Mouse (Mus musculus) MEL (cell line): ENCODE results near the gene Mrpl58. TPM values are rescaled to one million over a fixed set of nuclear protein-coding genes. Genes with fewer than 3 reads are reported as not detected.

Experiments
- DNase-seq: peaks from one replicate; pipeline ENCODE4 v3.0.0; 2011; ENCODE audit warnings: low read depth, low spot score
- H3K27ac ChIP-seq: 2 replicates; pipeline ENCODE4 v1.5.1; 2012; ENCODE audit warnings: low read depth, mild to moderate bottlenecking, control low read depth, low read length, moderate library complexity; ENCODE audit not compliant: control insufficient read depth
- H3K27me3 ChIP-seq, 2 experiments: fragments of 150-350 bp in 1 of 2; sonication (generic) in 1 of 2; 2 replicates each; pipeline ENCODE4 v1.6.1; 2012; ENCODE audit warnings: low read length in 2 of 2, mild to moderate bottlenecking in 2 of 2, improper control_type of control experiment in 1 of 2, moderate library complexity in 1 of 2; ENCODE audit not compliant: insufficient read depth in 2 of 2, control insufficient read depth in 1 of 2
- H3K36me3 ChIP-seq, 2 experiments: 2 replicates each; pipeline ENCODE4 v1.6.1; 2012 to 2014; ENCODE audit warnings: low read length in 2 of 2, improper control_type of control experiment in 1 of 2, inconsistent platforms in 1 of 2, mild to moderate bottlenecking in 1 of 2; ENCODE audit not compliant: insufficient read depth in 2 of 2, control insufficient read depth in 1 of 2
- H3K4me1 ChIP-seq, 2 experiments: fragments of 150-350 bp in 1 of 2; sonication (generic) in 1 of 2; 2 replicates each; pipeline ENCODE4 v1.6.1; 2012; ENCODE audit warnings: low read length in 2 of 2, improper control_type of control experiment in 1 of 2, mild to moderate bottlenecking in 1 of 2; ENCODE audit not compliant: insufficient read depth in 2 of 2, control insufficient read depth in 1 of 2
- H3K4me3 ChIP-seq, 2 experiments: fragments of 150-350 bp in 1 of 2; sonication (generic) in 1 of 2; 2 replicates each; pipeline ENCODE4 v1.5.1; 2012; ENCODE audit warnings: low read depth in 2 of 2, low read length in 2 of 2, mild to moderate bottlenecking in 2 of 2, moderate library complexity in 2 of 2, control low read depth in 1 of 2, improper control_type of control experiment in 1 of 2; ENCODE audit not compliant: control insufficient read depth in 1 of 2, insufficient read depth in 1 of 2
- H3K79me2 ChIP-seq: 2 replicates; pipeline ENCODE4 v1.6.1; 2012; ENCODE audit warnings: mild to moderate bottlenecking, low read length, moderate library complexity; ENCODE audit not compliant: control insufficient read depth, poor library complexity, insufficient read depth
- H3K9ac ChIP-seq: 2 replicates; pipeline ENCODE4 v1.6.1; 2012; ENCODE audit warnings: low read depth, mild to moderate bottlenecking, control low read depth, low read length, moderate library complexity; ENCODE audit not compliant: control insufficient read depth, poor library complexity, severe bottlenecking
- H3K9me3 ChIP-seq: fragments of 150-350 bp; sonication (generic); replicated peaks from 2 replicates; pipeline ENCODE4 v1.6.1; 2012; ENCODE audit warnings: mild to moderate bottlenecking, low read length, improper control_type of control experiment, moderate library complexity; ENCODE audit not compliant: insufficient read depth
- BHLHE40 ChIP-seq: IDR thresholded peaks from 2 replicates; pipeline ENCODE4 v1.6.1; 2012; ENCODE audit warnings: low read depth, mild to moderate bottlenecking, inconsistent platforms, low read length, improper control_type of control experiment, borderline replicate concordance
- CHD1 ChIP-seq: IDR thresholded peaks from 2 replicates; pipeline ENCODE4 v1.6.1; 2012; ENCODE audit warnings: low read depth, mild to moderate bottlenecking, inconsistent platforms, low read length, improper control_type of control experiment
- E2F4 ChIP-seq: IDR thresholded peaks from 2 replicates; pipeline ENCODE4 v1.6.1; 2011; ENCODE audit warnings: low read depth, low read length, improper control_type of control experiment, borderline replicate concordance
- EP300 ChIP-seq, 2 experiments: IDR thresholded peaks; 2 replicates each; pipeline ENCODE4 v1.6.1; 2011; ENCODE audit warnings: improper control_type of control experiment in 2 of 2, low read length in 2 of 2, low read depth in 1 of 2, mild to moderate bottlenecking in 1 of 2
- JUND ChIP-seq: IDR thresholded peaks from 2 replicates; pipeline ENCODE4 v1.6.1; 2011; ENCODE audit warnings: low read depth, mild to moderate bottlenecking, improper control_type of control experiment, low read length
- MAFK ChIP-seq: IDR thresholded peaks from 2 replicates; pipeline ENCODE4 v1.6.1; 2011; ENCODE audit warnings: low read depth, mild to moderate bottlenecking, low read length, improper control_type of control experiment, borderline replicate concordance
- MAX ChIP-seq: IDR thresholded peaks from 2 replicates; pipeline ENCODE4 v1.6.1; 2011; ENCODE audit warnings: low read length, improper control_type of control experiment
- MXI1 ChIP-seq: IDR thresholded peaks from 2 replicates; pipeline ENCODE4 v1.6.1; 2011; ENCODE audit warnings: mild to moderate bottlenecking, low read depth, low read length, improper control_type of control experiment
- MYC ChIP-seq: IDR thresholded peaks from 2 replicates; pipeline ENCODE4 v1.6.1; 2011; ENCODE audit warnings: low read depth, mild to moderate bottlenecking, low read length, improper control_type of control experiment, moderate library complexity
- POLR2A ChIP-seq, 2 experiments: IDR thresholded peaks; 2 replicates each; pipeline ENCODE4 v1.6.1; 2011 to 2012; ENCODE audit warnings: low read length in 2 of 2, mild to moderate bottlenecking in 2 of 2, control low read depth in 1 of 2, improper control_type of control experiment in 1 of 2, low read depth in 1 of 2, moderate library complexity in 1 of 2; ENCODE audit not compliant: control insufficient read depth in 1 of 2, insufficient read depth in 1 of 2, poor library complexity in 1 of 2
- POLR2AphosphoS5 ChIP-seq: IDR thresholded peaks from 2 replicates; pipeline ENCODE4 v1.6.1; 2012; ENCODE audit warnings: low read depth, borderline replicate concordance, mild to moderate bottlenecking, inconsistent platforms, low read length, moderate library complexity, mixed read lengths
- RCOR1 ChIP-seq: IDR thresholded peaks from 2 replicates; pipeline ENCODE4 v1.6.1; 2012; ENCODE audit warnings: low read depth, mild to moderate bottlenecking, inconsistent platforms, low read length, improper control_type of control experiment
- SIN3A ChIP-seq: IDR thresholded peaks from 2 replicates; pipeline ENCODE4 v1.6.1; 2012; ENCODE audit warnings: low read length, improper control_type of control experiment, inconsistent platforms
- SMC3 ChIP-seq: IDR thresholded peaks from 2 replicates; pipeline ENCODE4 v1.6.1; 2011; ENCODE audit warnings: low read depth, low read length, improper control_type of control experiment
- TAL1 ChIP-seq: IDR thresholded peaks from 2 replicates; pipeline ENCODE4 v1.6.1; 2012; ENCODE audit warnings: mild to moderate bottlenecking, inconsistent platforms, low read length, moderate library complexity, mixed read lengths
- TBP ChIP-seq: IDR thresholded peaks from 2 replicates; pipeline ENCODE4 v1.8.0; 2011; ENCODE audit warnings: low read depth, low read length, improper control_type of control experiment
- TCF12 ChIP-seq: IDR thresholded peaks from 2 replicates; pipeline ENCODE4 v1.6.1; 2014; ENCODE audit warnings: low read depth, mild to moderate bottlenecking, inconsistent platforms, low read length, improper control_type of control experiment, moderate library complexity
- USF2 ChIP-seq, 2 experiments: IDR thresholded peaks; 2 replicates each; pipeline ENCODE4 v1.6.1; 2011 to 2012; ENCODE audit warnings: improper control_type of control experiment in 2 of 2, low read length in 2 of 2, borderline replicate concordance in 1 of 2, inconsistent platforms in 1 of 2, low read depth in 1 of 2, mild to moderate bottlenecking in 1 of 2; ENCODE audit not compliant: insufficient read depth in 1 of 2
- ZKSCAN1 ChIP-seq: IDR thresholded peaks from 2 replicates; pipeline ENCODE4 v1.6.1; 2012; ENCODE audit warnings: low read depth, mild to moderate bottlenecking, inconsistent platforms, low read length, improper control_type of control experiment, moderate library complexity
- ZMIZ1 ChIP-seq: IDR thresholded peaks from 2 replicates; pipeline ENCODE4 v1.6.1; 2012; ENCODE audit warnings: low read depth, mild to moderate bottlenecking, inconsistent platforms, low read length, improper control_type of control experiment, moderate library complexity
- ZNF384 ChIP-seq: IDR thresholded peaks from 2 replicates; pipeline ENCODE4 v1.6.1; 2012; ENCODE audit warnings: low read depth, mild to moderate bottlenecking, inconsistent platforms, low read length, improper control_type of control experiment
- polyA plus RNA-seq, 2 experiments: library from polyadenylated mRNA; stranded (reverse) in 1 of 2; unstranded in 1 of 2; fragments of >175 nt in 1 of 2; fragments of >200 nt in 1 of 2; gene quantifications; 2 replicates each; pipeline versions ENCODE4 v1.2.1 to v1.2.4; 2012; ENCODE audit warnings: low replicate concordance in 2 of 2, low read depth in 1 of 2; ENCODE audit not compliant: insufficient read length in 2 of 2, insufficient read depth in 1 of 2, missing spikeins in 1 of 2
- total RNA-seq: library from RNA; depleted of rRNA; stranded (reverse); fragments of 300-350 nt; gene quantifications from 2 replicates; pipeline ENCODE4 v1.2.3, GENCODE M21; 2012

The Mrpl58 gene
- total and polyA plus RNA-seq, 3 experiments: 137 TPM; not detected in 1

- H3K36me3 ChIP-seq: peaks cover 0 to 23% of the 10 kb centered on the region in 2 experiments; a peak in 2 of 4 replicates
- H3K27ac ChIP-seq: no peak overlapping the region
- no peak overlapping the region for H3K9ac ChIP-seq
- H3K4me1 ChIP-seq: peaks cover 0 to 18% of the 10 kb centered on the region in 2 experiments; a peak in 3 of 4 replicates
- peak overlapping the region in 1 of 2 experiments; percentile 95; a peak in 1 of 4 replicates for H3K4me3 ChIP-seq
- no peaks in the 10 kb centered on the region for H3K9me3 ChIP-seq
- no peak for DNase-seq
- no peak for TF ChIP-seq POLR2A (IDR thresholded peaks at IDR 0.05; ENCODE audit: control insufficient read depth in 1 of 2, insufficient read depth in 1 of 2, low read depth in 1 of 2, low read length in 2 of 2, poor library complexity in 1 of 2)
- TF ChIP-seq MXI1: no peak
- TF ChIP-seq USF2 (IDR thresholded peaks at IDR 0.05; ENCODE audit: borderline replicate concordance in 1 of 2, insufficient read depth in 1 of 2, low read depth in 1 of 2, low read length in 2 of 2): no peak
- TF ChIP-seq POLR2AphosphoS5: no peak
- no peak for TF ChIP-seq ZKSCAN1
- no peak for TF ChIP-seq ZMIZ1
- TF ChIP-seq TAL1: no peak
- TF ChIP-seq CHD1: no peak
- TF ChIP-seq EP300 (IDR thresholded peaks at IDR 0.05; ENCODE audit: low read depth in 1 of 2, low read length in 2 of 2): no peak
- TF ChIP-seq JUND: no peak
- TF ChIP-seq TBP: no peak
- TF ChIP-seq MYC: no peak
- no peak for TF ChIP-seq SMC3
- no peak for TF ChIP-seq SIN3A
- no peaks in the 10 kb centered on the region for H3K27me3 ChIP-seq
- peaks cover 30% of the 10 kb centered on the region for H3K79me2 ChIP-seq
These were observed 17.8 kb downstream of the Mrpl58 start for GRCm38 (mm10) chr11:115421328-115421727.

DNA sequence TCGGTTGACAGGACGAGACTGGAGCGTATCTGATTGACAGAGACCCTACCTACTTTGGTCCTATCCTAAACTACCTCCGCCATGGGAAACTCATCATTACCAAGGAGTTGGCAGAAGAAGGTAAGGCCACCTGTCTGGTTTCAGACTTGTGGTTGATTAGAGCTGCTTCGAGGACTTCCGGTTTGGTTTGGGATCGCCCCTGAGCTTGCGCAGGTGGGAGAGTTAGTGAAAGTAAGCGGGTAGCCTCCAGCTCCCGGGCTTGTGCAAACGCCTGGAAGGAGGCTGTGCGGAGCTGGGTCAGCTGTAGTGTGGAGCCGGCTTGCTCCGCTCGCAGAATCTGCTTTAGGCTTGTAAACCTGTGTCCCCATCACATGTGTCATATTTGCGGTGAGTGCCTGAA lies 18.4 kb downstream of the Mrpl58 start:
- H3K79me2 ChIP-seq: peaks cover 30% of the 10 kb centered on the region
- H3K36me3 ChIP-seq: peaks cover 0 to 23% of the 10 kb centered on the region in 2 experiments; a peak in 2 of 4 replicates
- peaks cover 0 to 18% of the 10 kb centered on the region in 2 experiments; a peak in 3 of 4 replicates for H3K4me1 ChIP-seq
- H3K9me3 ChIP-seq: no peaks in the 10 kb centered on the region
- H3K4me3 ChIP-seq: no peak overlapping the region
- no peak for TF ChIP-seq TAL1
- TF ChIP-seq ZMIZ1: 0 out of 2 replicates have a peak, but pooled peaks have one; percentile 23
- TF ChIP-seq, all 39 proteins: peak for 1
- no peaks in the 10 kb centered on the region for H3K27me3 ChIP-seq
- H3K27ac ChIP-seq: no peak overlapping the region
- no peak for DNase-seq
- H3K9ac ChIP-seq: no peak overlapping the region

- Histone ChIP-seq H3K27me3 (no peaks in the 10 kb centered on the region), H3K79me2 (peaks cover 27% of the 10 kb centered on the region), H3K9ac (no peak overlapping the region), H3K27ac (no peak overlapping the region), H3K4me1 (peaks cover 0 to 13% of the 10 kb centered on the region in 2 experiments; a peak in 3 of 4 replicates), H3K36me3 (peaks cover 0 to 13% of the 10 kb centered on the region in 2 experiments; a peak in 2 of 4 replicates), H3K4me3 (no peak overlapping the region), H3K9me3 (no peaks in the 10 kb centered on the region)
- TF ChIP-seq SMC3 (no peak), RCOR1 (no peak), ZNF384 (no peak), MAFK (no peak), E2F4 (no peak), TCF12 (no peak), TBP (no peak), MYC (no peak), BHLHE40 (no peak), EP300 (IDR thresholded peaks at IDR 0.05; ENCODE audit: low read depth in 1 of 2, low read length in 2 of 2) (no peak), POLR2A (IDR thresholded peaks at IDR 0.05; ENCODE audit: control insufficient read depth in 1 of 2, insufficient read depth in 1 of 2, low read depth in 1 of 2, low read length in 2 of 2, poor library complexity in 1 of 2) (no peak), MAX (no peak), USF2 (IDR thresholded peaks at IDR 0.05; ENCODE audit: borderline replicate concordance in 1 of 2, insufficient read depth in 1 of 2, low read depth in 1 of 2, low read length in 2 of 2) (no peak)
- DNase-seq: no peak
These were observed 19.5 kb downstream of the Mrpl58 start for GRCm38 (mm10) chr11:115423091-115423490.
